Mouse (Mus musculus): ENCODE measurements at regions not wholly inside any gene's neighbourhood (a gene's known extent, or its start where the extent isn't known, plus 50 kb on each side); places are given as distances from the start of the nearest gene placed in this dataset.

DNA sequence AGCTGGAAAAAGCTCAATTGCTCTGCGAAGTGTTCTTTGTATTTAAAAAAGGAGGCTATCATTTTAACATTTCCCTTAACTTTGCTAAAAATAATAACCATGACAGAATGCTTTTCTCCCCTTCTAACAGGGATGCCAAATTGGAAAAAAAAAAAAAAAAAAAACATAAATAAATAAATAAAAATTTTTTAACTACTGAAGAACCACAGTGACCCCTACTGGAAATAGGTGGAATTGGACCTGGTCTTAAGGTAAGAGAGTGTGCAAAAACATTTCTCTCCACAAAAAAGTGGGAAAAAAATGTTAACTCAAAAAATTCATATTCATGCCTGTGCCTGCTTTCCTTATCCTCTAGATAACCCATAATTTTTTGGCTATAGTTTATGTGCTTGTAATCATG, 369.8 kb downstream of the Atp23 start:
- TF ChIP-seq CTCF (IDR thresholded peaks at IDR 0.05; ENCODE audit: low read depth, low read length) (no peak), EP300 (IDR thresholded peaks at IDR 0.05; ENCODE audit: insufficient read depth, low read depth, low read length) (no peak), POLR2A (IDR thresholded peaks at IDR 0.05; ENCODE audit: insufficient read depth, low read length) (no peak)
